ENCODE assay signal across 9 mouse cellular contexts in the genomic region with DNA sequence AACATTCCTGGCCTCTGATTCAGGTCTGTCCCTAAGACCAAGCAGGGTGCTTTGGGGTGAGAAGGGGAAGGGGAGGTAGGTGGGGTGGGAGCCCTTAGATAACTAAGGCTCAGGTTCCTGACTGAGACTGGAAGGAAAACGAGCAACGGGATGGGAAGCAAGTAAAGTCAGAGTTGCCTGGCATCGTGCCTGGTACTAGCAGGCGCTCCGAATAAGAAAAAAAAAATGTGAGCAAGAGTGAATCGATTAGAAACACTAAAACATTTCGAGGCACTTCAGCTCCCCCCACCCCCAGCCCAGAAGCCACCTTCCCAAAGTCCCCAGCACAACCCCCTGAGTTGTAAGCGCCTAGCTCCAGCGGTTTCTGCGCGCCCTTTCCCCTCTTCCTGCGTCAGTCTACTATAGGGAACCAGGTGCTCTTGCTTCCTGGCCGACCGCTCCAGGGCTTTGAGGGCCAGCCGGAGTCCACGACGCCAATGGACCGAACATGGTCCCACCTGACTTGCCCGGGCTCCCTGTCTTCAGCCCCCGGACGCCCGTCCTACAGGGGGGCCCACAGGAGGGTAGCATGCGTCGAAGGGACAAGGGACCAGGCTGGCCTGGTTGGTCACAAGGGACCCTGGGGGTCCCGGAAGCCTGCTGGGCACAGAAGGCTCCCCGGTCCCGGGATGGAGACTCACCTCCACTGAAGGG. TPM values are rescaled to one million over a fixed set of nuclear protein-coding genes. Genes with fewer than 3 reads are reported as not detected.
DNase-seq lines count a peak whose midpoint lies in the region; ATAC-seq and TF ChIP-seq lines count a peak whose summit lies in the region.
"Had no signal": no experiment of that assay in that cellular context is flagged by ENCODE, and none has a peak within 500 bp of the region (broad histone marks: within the 10 kb centered on the region; RNA-seq: fewer than 3 reads in every experiment).

No protein-coding gene starts in this region.

- no peak for TF ChIP-seq POLR2A in small intestine, adult 2 months (IDR thresholded peaks at IDR 0.05; ENCODE audit: low read depth, low read length)

- H3K4me2 ChIP-seq in hindbrain, embryonic 14.5 days (replicated peaks) = peak overlapping the region; percentile 67
- peak overlapping the region; percentile 34 for H3K4me2 ChIP-seq in liver, embryonic 16.5 days (ENCODE audit: low read depth, low read length)

- H3K4me3 ChIP-seq in layer of hippocampus, adult 2 months = peak overlapping the region; percentile 46
- H3K4me3 ChIP-seq in hindbrain, embryonic 14.5 days (replicated peaks; ENCODE audit: low read length) = peak overlapping the region; percentile 39
- H3K4me3 ChIP-seq in liver, embryonic 16.5 days (ENCODE audit: low read depth, low read length) = peak overlapping the region; percentile 29
- peak overlapping the region; percentile 92 for H3K4me3 ChIP-seq in small intestine, adult 2 months (ENCODE audit: low read depth, low read length)

- H3K9me3 ChIP-seq in hindbrain, embryonic 14.5 days (ENCODE audit: control insufficient read depth, low read length) = no peaks in the 10 kb centered on the region
- H3K9me3 ChIP-seq in liver, embryonic 16.5 days (replicated peaks; ENCODE audit: control insufficient read depth, low read length) = no peaks in the 10 kb centered on the region

- no peaks in the 10 kb centered on the region for H3K27me3 ChIP-seq in hindbrain, embryonic 14.5 days (ENCODE audit: control insufficient read depth, insufficient read depth, low read length)
- no peaks in the 10 kb centered on the region for H3K27me3 ChIP-seq in liver, embryonic 16.5 days (ENCODE audit: control insufficient read depth, insufficient read depth, low read depth, low read length)
- no peaks in the 10 kb centered on the region for H3K27me3 ChIP-seq in small intestine, adult 2 months (ENCODE audit: control insufficient read depth, insufficient read depth, low read length)

- no peaks in the 10 kb centered on the region for H3K36me3 ChIP-seq in hindbrain, embryonic 14.5 days (replicated peaks; ENCODE audit: control insufficient read depth, insufficient read depth)
- H3K36me3 ChIP-seq in liver, embryonic 16.5 days (ENCODE audit: control insufficient read depth, insufficient read depth) = no peaks in the 10 kb centered on the region
- no peaks in the 10 kb centered on the region for H3K36me3 ChIP-seq in small intestine, adult 2 months (ENCODE audit: control insufficient read depth, insufficient read depth, low read length)

- TF ChIP-seq CTCF in layer of hippocampus, adult 2 months (conservative IDR thresholded peaks at IDR 0.05) = no peak
- no peak for TF ChIP-seq CTCF in small intestine, adult 2 months (IDR thresholded peaks at IDR 0.05; ENCODE audit: extremely low read depth, insufficient read length, insufficient replicate concordance, low read depth, low read length)

- H3K9ac ChIP-seq in hindbrain, embryonic 14.5 days = 0 out of 2 replicates have a peak overlapping the region, but pooled peaks have one; percentile 34
- H3K9ac ChIP-seq in liver, embryonic 16.5 days (ENCODE audit: low read depth, low read length) = no peak overlapping the region

- WGBS in hindbrain, embryonic 14.5 days = 30% methylated on average over 24 of the region's 27 CpGs
- 16% methylated on average over 27 of the region's 27 CpGs for WGBS in liver, embryonic 16.5 days (ENCODE audit: insufficient replicate concordance)
- WGBS in small intestine, adult 2 months = 15% methylated on average over 27 of the region's 27 CpGs

- H3K4me1 ChIP-seq in hindbrain, embryonic 14.5 days (replicated peaks; ENCODE audit: control insufficient read depth, insufficient read depth, low read length) = no peaks in the 10 kb centered on the region
- no peaks in the 10 kb centered on the region for H3K4me1 ChIP-seq in liver, embryonic 16.5 days (ENCODE audit: control insufficient read depth, low read depth, low read length)
- 0 out of 2 replicates have a peak, but pooled peaks cover 2% of the 10 kb centered on the region for H3K4me1 ChIP-seq in small intestine, adult 2 months (ENCODE audit: control insufficient read depth, insufficient read depth, insufficient read length, low read length)

- peak; percentile 54; the same call in 1 of the 2 replicates for ATAC-seq in hindbrain, embryonic 14.5 days (ENCODE audit: low FRiP score)
- no peak for ATAC-seq in liver, embryonic 16.5 days (ENCODE audit: low read depth)
- no peak for ATAC-seq in frontal cortex, adult (ENCODE audit: low TSS enrichment)
- ATAC-seq in megakaryocyte-erythroid progenitor cell, adult 5-6 weeks (replicated peaks; ENCODE audit: low FRiP score, low TSS enrichment, poor library complexity, severe bottlenecking) = no peak

- no peak overlapping the region for H3K27ac ChIP-seq in layer of hippocampus, adult 2 months
- H3K27ac ChIP-seq in hindbrain, embryonic 14.5 days = no peak overlapping the region
- no peak overlapping the region for H3K27ac ChIP-seq in liver, embryonic 16.5 days (ENCODE audit: low read length)
- H3K27ac ChIP-seq in small intestine, adult 2 months (ENCODE audit: insufficient read depth, low read depth, low read length) = no peak overlapping the region

- no peak for DNase-seq in layer of hippocampus, adult 2 months (ENCODE audit: low spot score in 2 of 2)
- DNase-seq in layer of hippocampus, adult 18-20 months (ENCODE audit: low spot score in 2 of 2) = no peak
- peak; percentile 1 for DNase-seq in embryo, embryonic 11.5 days (ENCODE audit: low read depth, low spot score)
- DNase-seq in hindbrain, embryonic 14.5 days (ENCODE audit: low spot score) = no peak

RNA-seq across cellular contexts. Expression of a gene that starts 0.5 kb away (rescaled TPM):
- under 1 TPM; 0.17 to 0.23 TPM for total RNA-seq in layer of hippocampus, adult 2 months (2021)
- under 1 TPM; 0.10 TPM for total RNA-seq in layer of hippocampus, adult 18-20 months (2021)
- 0.67 and 0.92 TPM in 2 replicates for polyA plus RNA-seq in hindbrain, embryonic 14.5 days (2014; fragmentation: Nextera tagmentation; extraction: Ambion mirVana)
- 0.04 and 0.08 TPM in 2 replicates for polyA plus RNA-seq in liver, embryonic 16.5 days (2015; fragmentation: Nextera tagmentation; extraction: Ambion mirVana)
- 0.67 and 1.6 TPM in 2 replicates for polyA plus RNA-seq in small intestine, adult 2 months (2012; rRNA removed)
- total RNA-seq in megakaryocyte-erythroid progenitor cell, adult 5-6 weeks (2014; fragmentation: Nextera tagmentation) = 0.13 TPM in 1 of 2 replicates, not detected in the other
- not detected in 2 replicates for total RNA-seq in megakaryocyte-erythroid progenitor cell, adult 5-6 weeks (2017)

RNA-seq across cellular contexts. Expression of a gene that starts 52.3 kb away (rescaled TPM):
- not detected for total RNA-seq in layer of hippocampus, adult 2 months (2021)
- not detected for total RNA-seq in layer of hippocampus, adult 18-20 months (2021)
- polyA plus RNA-seq in hindbrain, embryonic 14.5 days (2014; fragmentation: Nextera tagmentation; extraction: Ambion mirVana) = not detected in 2 replicates
- polyA plus RNA-seq in liver, embryonic 16.5 days (2015; fragmentation: Nextera tagmentation; extraction: Ambion mirVana) = not detected in 2 replicates
- polyA plus RNA-seq in small intestine, adult 2 months (2012; rRNA removed) = not detected in 2 replicates
- total RNA-seq in megakaryocyte-erythroid progenitor cell, adult 5-6 weeks (2014; fragmentation: Nextera tagmentation) = not detected in 2 replicates
- total RNA-seq in megakaryocyte-erythroid progenitor cell, adult 5-6 weeks (2017) = not detected in 2 replicates
- total RNA-seq: adrenal gland, adult 18-20 months had no signal

Comparison
In these comparisons a context has a peak if more than half of its experiments do, and no peak if none do; other contexts are left out.
1. H3K4me3 ChIP-seq: peak in every context shown above with its lines; median percentile 92 in small intestine, adult 2 months; 46 in layer of hippocampus, adult 2 months; 39 in hindbrain, embryonic 14.5 days; 29 in liver, embryonic 16.5 days.